Mouse (Mus musculus): ENCODE results near the gene Trim80. TPM values are rescaled to one million over a fixed set of nuclear protein-coding genes. Genes with fewer than 3 reads are reported as not detected.

Trim80 gene
- polyA plus RNA-seq, 1 experiment, result not detected

- Histone ChIP-seq H3ac (ENCODE audit: control insufficient read depth, insufficient read length, low read depth) (no peak overlapping the region), H3K79me3 (ENCODE audit: low read depth) (peaks cover 10% of the 10 kb centered on the region), H3K36me3 (ENCODE audit: control insufficient read depth, insufficient read depth) (no peaks in the 10 kb centered on the region), H3K27me3 (ENCODE audit: control insufficient read depth, insufficient read depth, insufficient read length) (no peaks in the 10 kb centered on the region), H3K4me3 (ENCODE audit: insufficient read depth, poor library complexity, severe bottlenecking) (no peak overlapping the region), H3K79me2 (ENCODE audit: control insufficient read depth, insufficient read depth) (peaks cover 21% of the 10 kb centered on the region)
- TF ChIP-seq CEBPB (IDR thresholded peaks at IDR 0.05; ENCODE audit: low read depth) (no peak), CTCF (IDR thresholded peaks at IDR 0.05; ENCODE audit: control insufficient read depth, insufficient read depth, insufficient read length) (no peak), MAX (IDR thresholded peaks at IDR 0.05) (no peak), MYOD1 (IDR thresholded peaks at IDR 0.05; ENCODE audit: control insufficient read depth, insufficient read length, low read depth) (no peak), FOSL1 (IDR thresholded peaks at IDR 0.05; ENCODE audit: insufficient read depth, low read length, poor library complexity, severe bottlenecking) (no peak), MYOG (IDR thresholded peaks at IDR 0.05; ENCODE audit: control insufficient read depth, extremely low read depth, insufficient read length) (no peak), USF1 (IDR thresholded peaks at IDR 0.05; ENCODE audit: low read depth) (no peak)
Measured at GRCm38 (mm10) chr11:115400630-115401391, 39.5 kb upstream of the Trim80 start.

GRCm38 (mm10) chr11:115403338-115404124 lies 36.8 kb upstream of the Trim80 start, which contains the start of gene Mrpl58:
Gene Mrpl58 (plus strand): TSS chr11:115403752.
- Histone ChIP-seq H3K79me3 (ENCODE audit: low read depth) (peaks cover 14% of the 10 kb centered on the region), H3ac (ENCODE audit: control insufficient read depth, insufficient read length, low read depth) (peak within 1 kb of the TSS; percentile 93), H3K27me3 (ENCODE audit: control insufficient read depth, insufficient read depth, insufficient read length) (no peaks in the 10 kb centered on the region), H3K4me3 (ENCODE audit: insufficient read depth, poor library complexity, severe bottlenecking) (peak within 1 kb of the TSS; percentile 64), H3K36me3 (ENCODE audit: control insufficient read depth, insufficient read depth) (peaks cover 3% of the 10 kb centered on the region), H3K79me2 (ENCODE audit: control insufficient read depth, insufficient read depth) (peaks cover 25% of the 10 kb centered on the region)
- TF ChIP-seq MYOD1 (IDR thresholded peaks at IDR 0.05; ENCODE audit: control insufficient read depth, insufficient read length, low read depth) (no peak), MAX (IDR thresholded peaks at IDR 0.05) (peak; percentile 59)

DNA sequence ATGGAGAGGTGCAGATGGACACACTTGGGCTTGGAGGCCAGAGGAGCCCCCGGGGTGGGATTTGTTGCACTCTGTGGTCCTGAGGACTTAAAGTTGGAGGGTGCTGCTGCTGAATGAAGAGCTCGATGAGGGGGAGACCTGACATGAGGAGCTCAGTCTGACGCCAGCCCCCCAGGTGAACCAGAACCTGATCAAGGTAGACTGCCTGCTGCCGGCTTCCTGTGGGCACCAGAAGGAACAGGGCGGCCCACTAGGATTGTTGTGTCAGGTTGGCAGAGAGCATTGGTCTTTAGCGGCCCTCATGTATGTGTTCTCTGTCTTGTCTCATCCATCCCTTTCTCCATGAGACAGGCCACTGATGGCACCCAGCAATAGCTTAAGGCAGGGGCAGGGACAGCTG lies 34.6 kb upstream of the Trim80 start:
- no peak overlapping the region for H3K4me3 ChIP-seq (ENCODE audit: insufficient read depth, poor library complexity, severe bottlenecking)
- H3K79me2 ChIP-seq (ENCODE audit: control insufficient read depth, insufficient read depth), result peaks cover 25% of the 10 kb centered on the region
- H3K79me3 ChIP-seq (ENCODE audit: low read depth), result peaks cover 14% of the 10 kb centered on the region
- H3K27me3 ChIP-seq (ENCODE audit: control insufficient read depth, insufficient read depth, insufficient read length), result no peaks in the 10 kb centered on the region
- TF ChIP-seq CEBPB (IDR thresholded peaks at IDR 0.05; ENCODE audit: low read depth) (no peak), FOSL1 (IDR thresholded peaks at IDR 0.05; ENCODE audit: insufficient read depth, low read length, poor library complexity, severe bottlenecking) (no peak), MAX (IDR thresholded peaks at IDR 0.05) (no peak), CTCF (IDR thresholded peaks at IDR 0.05; ENCODE audit: control insufficient read depth, insufficient read depth, insufficient read length) (no peak), MYOG (IDR thresholded peaks at IDR 0.05; ENCODE audit: control insufficient read depth, extremely low read depth, insufficient read length) (no peak), MYOD1 (IDR thresholded peaks at IDR 0.05; ENCODE audit: control insufficient read depth, insufficient read length, low read depth) (no peak), USF1 (IDR thresholded peaks at IDR 0.05; ENCODE audit: low read depth) (no peak)
- H3ac ChIP-seq (ENCODE audit: control insufficient read depth, insufficient read length, low read depth), result no peak overlapping the region
- peaks cover 23% of the 10 kb centered on the region for H3K36me3 ChIP-seq (ENCODE audit: control insufficient read depth, insufficient read depth)

- peaks cover 14% of the 10 kb centered on the region for H3K79me3 ChIP-seq (ENCODE audit: low read depth)
- H3K36me3 ChIP-seq (ENCODE audit: control insufficient read depth, insufficient read depth), result peaks cover 33% of the 10 kb centered on the region
- no peak overlapping the region for H3K4me3 ChIP-seq (ENCODE audit: insufficient read depth, poor library complexity, severe bottlenecking)
- no peaks in the 10 kb centered on the region for H3K27me3 ChIP-seq (ENCODE audit: control insufficient read depth, insufficient read depth, insufficient read length)
- no peak for TF ChIP-seq USF1 (IDR thresholded peaks at IDR 0.05; ENCODE audit: low read depth)
- no peak for TF ChIP-seq MYOD1 (IDR thresholded peaks at IDR 0.05; ENCODE audit: control insufficient read depth, insufficient read length, low read depth)
- no peak for TF ChIP-seq FOSL1 (IDR thresholded peaks at IDR 0.05; ENCODE audit: insufficient read depth, low read length, poor library complexity, severe bottlenecking)
- no peak for TF ChIP-seq MYOG (IDR thresholded peaks at IDR 0.05; ENCODE audit: control insufficient read depth, extremely low read depth, insufficient read length)
- TF ChIP-seq CTCF (IDR thresholded peaks at IDR 0.05; ENCODE audit: control insufficient read depth, insufficient read depth, insufficient read length), result no peak
- TF ChIP-seq MAX (IDR thresholded peaks at IDR 0.05), result no peak
- no peak for TF ChIP-seq CEBPB (IDR thresholded peaks at IDR 0.05; ENCODE audit: low read depth)
- peaks cover 25% of the 10 kb centered on the region for H3K79me2 ChIP-seq (ENCODE audit: control insufficient read depth, insufficient read depth)
- H3ac ChIP-seq (ENCODE audit: control insufficient read depth, insufficient read length, low read depth), result no peak overlapping the region
Measured at GRCm38 (mm10) chr11:115406858-115407401, 33.4 kb upstream of the Trim80 start.

GRCm38 (mm10) chr11:115408266-115408920 lies 32.0 kb upstream of the Trim80 start:
- peaks cover 14% of the 10 kb centered on the region for H3K79me3 ChIP-seq (ENCODE audit: low read depth)
- no peak overlapping the region for H3ac ChIP-seq (ENCODE audit: control insufficient read depth, insufficient read length, low read depth)
- H3K36me3 ChIP-seq (ENCODE audit: control insufficient read depth, insufficient read depth), result peaks cover 33% of the 10 kb centered on the region
- TF ChIP-seq MAX (IDR thresholded peaks at IDR 0.05) (no peak), MYOD1 (IDR thresholded peaks at IDR 0.05; ENCODE audit: control insufficient read depth, insufficient read length, low read depth) (no peak), CTCF (IDR thresholded peaks at IDR 0.05; ENCODE audit: control insufficient read depth, insufficient read depth, insufficient read length) (no peak), CEBPB (IDR thresholded peaks at IDR 0.05; ENCODE audit: low read depth) (no peak), MYOG (IDR thresholded peaks at IDR 0.05; ENCODE audit: control insufficient read depth, extremely low read depth, insufficient read length) (no peak), USF1 (IDR thresholded peaks at IDR 0.05; ENCODE audit: low read depth) (no peak), FOSL1 (IDR thresholded peaks at IDR 0.05; ENCODE audit: insufficient read depth, low read length, poor library complexity, severe bottlenecking) (no peak)
- peaks cover 25% of the 10 kb centered on the region for H3K79me2 ChIP-seq (ENCODE audit: control insufficient read depth, insufficient read depth)
- no peak overlapping the region for H3K4me3 ChIP-seq (ENCODE audit: insufficient read depth, poor library complexity, severe bottlenecking)
- no peaks in the 10 kb centered on the region for H3K27me3 ChIP-seq (ENCODE audit: control insufficient read depth, insufficient read depth, insufficient read length)

Measured in C2C12 (cell line).